Mouse (Mus musculus): ENCODE measurements around the gene Cercam.

- TF ChIP-seq CTCF (IDR thresholded peaks at IDR 0.05; ENCODE audit: borderline replicate concordance, extremely low read depth, insufficient read depth, insufficient read length) (no peak), POLR2A (IDR thresholded peaks at IDR 0.05; ENCODE audit: borderline replicate concordance, extremely low read depth, insufficient read depth, insufficient read length, poor library complexity, severe bottlenecking) (no peak)
Observed at GRCm38 (mm10) chr2:29897366-29897765, 28.4 kb downstream of the Cercam start.

Data from brain, embryonic 14.5 days (tissue).